Mouse (Mus musculus) midbrain, embryonic 14.5 days (tissue): ENCODE data around the gene 4933428G20Rik. TPM values are rescaled to one million over a fixed set of nuclear protein-coding genes. Genes with fewer than 3 reads are reported as not detected.

Experiments used
- ATAC-seq: fragments of 200-750 bp; cut with Nextera tagmentation; 2 replicates; pipeline ENCODE4 v1.8.0; 2017; ENCODE audit warnings: moderate number of reproducible peaks, moderate library complexity; ENCODE audit not compliant: low FRiP score, low TSS enrichment
- DNase-seq: peaks from one replicate; pipeline ENCODE4 v3.0.0-alpha.2; 2015
- H3K27ac ChIP-seq: fragments of 300-500 bp; sonication (generic); replicated peaks from 2 replicates; pipeline ENCODE4 v1.5.1; 2014; ENCODE audit warnings: mild to moderate bottlenecking, low read depth, low read length, moderate library complexity
- H3K27me3 ChIP-seq: fragments of 300-500 bp; sonication (generic); 2 replicates; pipeline ENCODE4 v1.6.1; 2014; ENCODE audit warnings: low read length, control low read depth, mixed read lengths; ENCODE audit not compliant: control insufficient read depth, insufficient read depth
- H3K36me3 ChIP-seq: fragments of 300-500 bp; sonication (generic); 2 replicates; pipeline ENCODE4 v1.6.1; 2014; ENCODE audit warnings: low read length, control low read depth; ENCODE audit not compliant: control insufficient read depth, insufficient read depth
- H3K4me1 ChIP-seq: fragments of 300-500 bp; sonication (generic); 2 replicates; pipeline ENCODE4 v1.6.1; 2014; ENCODE audit warnings: mild to moderate bottlenecking, antibody characterized with exemption, low read length, control low read depth; ENCODE audit not compliant: control insufficient read depth, insufficient read depth
- H3K4me2 ChIP-seq: fragments of 300-500 bp; sonication (generic); 2 replicates; pipeline ENCODE4 v1.6.1; 2014; ENCODE audit warnings: mild to moderate bottlenecking, low read length, moderate library complexity
- H3K4me3 ChIP-seq: fragments of 300-500 bp; sonication (generic); replicated peaks from 2 replicates; pipeline ENCODE4 v1.5.1; 2014; ENCODE audit warnings: low read depth, low read length
- H3K9ac ChIP-seq: fragments of 300-500 bp; sonication (generic); replicated peaks from 2 replicates; pipeline ENCODE4 v1.6.1; 2014; ENCODE audit warnings: mild to moderate bottlenecking, low read length, moderate library complexity
- H3K9me3 ChIP-seq: fragments of 300-500 bp; sonication (generic); 2 replicates; pipeline ENCODE4 v1.6.1; 2016; ENCODE audit warnings: low read length, control low read depth, mixed read lengths; ENCODE audit not compliant: control insufficient read depth
- WGBS: fragments of 180-500 bp; shearing (Covaris S2); extraction: QIAGEN DNeasy Blood & Tissue Kit; methylation state at CpG from one replicate; pipeline ENCODE4 v1.1.7; 2014; 5-methylcytosine and 5-hydroxymethylcytosine counted together
- polyA plus RNA-seq: library from polyadenylated mRNA; unstranded; fragments of >200 nt; fragmentation: Nextera tagmentation; extraction: Ambion mirVana; gene quantifications from 2 replicates; pipeline ENCODE4 v1.2.1, GENCODE M21; 2014

The 4933428G20Rik gene
- polyA plus RNA-seq, 1 experiment from 2014 or later = not detected

GRCm38 (mm10) chr11:97512511-97512910 is 12.4 kb upstream of the 4933428G20Rik start:
- 20% methylated on average over 6 of the region's 6 CpGs for WGBS
- Histone ChIP-seq H3K27ac (no peak overlapping the region), H3K27me3 (no peaks in the 10 kb centered on the region), H3K4me1 (peaks cover 7% of the 10 kb centered on the region; the same call in 1 of the 2 replicates), H3K9ac (no peak overlapping the region), H3K4me3 (no peak overlapping the region), H3K9me3 (no peaks in the 10 kb centered on the region), H3K36me3 (peaks cover 36% of the 10 kb centered on the region), H3K4me2 (no peak overlapping the region)
- DNase-seq = no peak
- ATAC-seq = no peak

DNA sequence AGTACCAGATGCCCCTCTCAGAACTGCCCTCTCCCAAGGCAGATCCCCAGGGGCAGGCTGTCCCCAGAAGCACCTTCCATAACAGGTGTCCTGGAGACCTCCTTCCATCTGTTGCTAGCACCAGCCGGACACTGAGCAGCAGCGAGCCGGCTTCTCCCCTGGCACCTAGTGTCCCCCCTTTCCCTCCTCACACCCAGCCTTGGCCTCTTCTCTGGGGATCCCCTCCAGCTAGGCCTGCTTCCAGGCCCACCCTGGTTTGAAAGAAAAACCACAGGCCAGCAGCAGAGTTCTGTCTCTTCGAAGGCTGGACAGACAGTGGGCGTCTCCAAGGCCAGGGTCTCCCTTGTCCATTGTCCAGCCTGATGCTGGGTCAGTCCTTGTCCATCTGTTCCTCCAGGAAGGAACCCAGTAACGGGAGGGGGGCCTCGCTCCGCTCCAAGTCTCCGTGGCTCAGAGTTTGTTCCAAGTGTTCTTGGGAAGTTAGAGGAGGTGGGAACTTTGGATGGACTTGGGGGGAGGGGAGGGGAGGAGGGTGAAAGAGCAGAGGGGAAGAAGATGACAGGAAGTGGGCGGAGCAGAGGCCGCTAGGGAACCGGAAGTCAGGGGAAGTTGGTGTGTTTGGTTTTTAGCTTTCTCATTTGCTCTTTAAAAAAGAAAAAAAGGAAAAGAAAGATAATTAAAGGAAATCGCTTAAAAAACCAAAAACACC is 11.7 kb upstream of the 4933428G20Rik start:
- ATAC-seq (0 out of 2 replicates have a peak, but pooled peaks have one; percentile 24), DNase-seq (no peak)
- Histone ChIP-seq H3K36me3 (peaks cover 30% of the 10 kb centered on the region), H3K4me1 (peaks cover 7% of the 10 kb centered on the region; the same call in 1 of the 2 replicates), H3K27ac (no peak overlapping the region), H3K9ac (no peak overlapping the region), H3K4me3 (no peak overlapping the region), H3K27me3 (no peaks in the 10 kb centered on the region), H3K9me3 (no peaks in the 10 kb centered on the region), H3K4me2 (no peak overlapping the region)
- WGBS = 41% methylated on average over 13 of the region's 13 CpGs

DNA sequence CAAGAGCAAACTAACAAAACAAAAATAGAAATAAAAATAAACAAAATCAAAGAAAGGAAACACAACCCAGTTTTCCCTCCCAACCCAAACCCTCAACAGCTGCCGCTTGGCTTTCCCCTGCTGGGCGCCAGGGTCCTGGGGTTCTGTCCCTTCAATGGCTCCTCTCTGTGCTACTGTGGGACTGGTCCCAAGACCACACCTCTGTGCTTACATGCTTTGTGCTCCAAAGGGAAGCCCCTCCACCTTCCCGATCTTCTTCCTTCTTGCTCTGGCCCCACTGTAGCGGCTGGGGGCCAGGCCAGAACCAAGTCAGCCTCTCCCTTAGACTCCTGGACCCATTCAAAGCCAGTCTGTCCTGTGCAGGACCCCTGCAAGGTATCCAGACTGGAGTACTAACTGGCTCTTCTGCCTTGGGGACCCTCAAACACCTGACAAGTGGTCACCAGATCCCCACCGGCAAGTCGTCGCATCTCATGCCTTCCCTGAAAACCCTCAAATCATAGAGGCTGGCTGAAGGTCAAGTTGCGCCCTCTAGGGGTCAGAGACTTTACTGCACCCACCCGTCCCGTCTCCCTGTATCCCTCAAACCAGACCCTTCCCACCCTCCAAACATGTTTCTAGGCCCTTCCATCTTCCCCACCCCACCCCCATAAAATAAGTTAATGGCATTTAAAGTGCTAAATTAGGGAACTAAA is 11.0 kb upstream of the 4933428G20Rik start:
- H3K4me3 ChIP-seq = no peak overlapping the region
- no peak overlapping the region for H3K4me2 ChIP-seq
- H3K27me3 ChIP-seq = no peaks in the 10 kb centered on the region
- H3K36me3 ChIP-seq = peaks cover 24% of the 10 kb centered on the region
- H3K27ac ChIP-seq = no peak overlapping the region
- no peak overlapping the region for H3K9ac ChIP-seq
- ATAC-seq (no peak), DNase-seq (peak; percentile 72)
- H3K4me1 ChIP-seq = peaks cover 7% of the 10 kb centered on the region; the same call in 1 of the 2 replicates
- no peaks in the 10 kb centered on the region for H3K9me3 ChIP-seq
- WGBS = 23% methylated on average over 10 of the region's 10 CpGs

GRCm38 (mm10) chr11:97509715-97510485 is 9.8 kb upstream of the 4933428G20Rik start:
- no peak overlapping the region for H3K9ac ChIP-seq
- peaks cover 12% of the 10 kb centered on the region for H3K36me3 ChIP-seq
- H3K4me1 ChIP-seq = peaks cover 7% of the 10 kb centered on the region; the same call in 1 of the 2 replicates
- no peaks in the 10 kb centered on the region for H3K9me3 ChIP-seq
- H3K4me2 ChIP-seq = no peak overlapping the region
- no peak for DNase-seq
- 58% methylated on average over 24 of the region's 24 CpGs for WGBS
- no peak overlapping the region for H3K4me3 ChIP-seq
- ATAC-seq = no peak
- no peaks in the 10 kb centered on the region for H3K27me3 ChIP-seq
- H3K27ac ChIP-seq = no peak overlapping the region

DNA sequence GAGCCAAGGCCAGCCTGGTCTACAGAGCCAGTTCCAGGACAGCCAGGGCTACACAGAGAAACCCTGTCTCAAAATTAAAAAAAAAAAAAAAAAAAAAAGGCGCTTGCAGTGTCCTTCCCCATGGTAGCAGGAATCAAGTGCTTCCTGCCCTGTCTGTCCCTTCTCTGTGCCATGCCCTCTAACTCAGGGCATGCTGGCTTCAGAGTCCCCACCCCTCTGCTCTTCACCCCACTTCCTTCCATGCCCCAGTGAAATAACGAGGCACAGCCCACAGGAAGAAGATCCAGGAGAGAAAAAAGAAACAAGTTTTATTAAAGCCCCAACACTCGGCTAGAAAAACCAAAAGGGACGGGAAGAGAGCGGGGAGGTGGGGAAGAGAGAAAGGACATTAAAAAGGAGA is 8.9 kb upstream of the 4933428G20Rik start:
- Histone ChIP-seq H3K27me3 (no peaks in the 10 kb centered on the region), H3K4me3 (no peak overlapping the region), H3K4me1 (peaks cover 7% of the 10 kb centered on the region; the same call in 1 of the 2 replicates), H3K4me2 (no peak overlapping the region), H3K36me3 (peaks cover 5% of the 10 kb centered on the region; the same call in 1 of the 2 replicates), H3K9me3 (no peaks in the 10 kb centered on the region), H3K27ac (no peak overlapping the region), H3K9ac (no peak overlapping the region)
- WGBS = 68% methylated on average over 5 of the region's 5 CpGs
- no peak for ATAC-seq
- DNase-seq = no peak

DNA sequence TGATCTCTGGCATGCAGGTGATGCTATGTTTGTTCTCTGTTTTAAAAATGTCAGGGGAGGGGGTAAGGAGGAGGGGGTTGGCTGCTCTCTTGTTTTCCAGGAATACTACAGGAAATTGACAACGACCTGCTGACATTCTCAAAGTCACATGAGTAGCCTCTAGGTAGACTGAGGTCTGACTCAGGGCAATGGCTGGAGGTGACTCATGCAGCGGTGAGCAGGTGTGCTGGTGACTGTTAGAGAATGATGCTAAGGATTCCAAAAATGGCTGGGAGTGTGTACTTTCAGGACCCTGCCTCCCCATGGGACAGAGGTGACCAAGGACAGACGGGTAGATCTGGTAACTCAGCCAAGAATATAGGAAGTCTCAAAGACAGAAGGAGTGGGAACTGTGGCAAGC is 8.1 kb upstream of the 4933428G20Rik start:
- no peak for DNase-seq
- peaks cover 7% of the 10 kb centered on the region; the same call in 1 of the 2 replicates for H3K4me1 ChIP-seq
- H3K36me3 ChIP-seq = peaks cover 3% of the 10 kb centered on the region; the same call in 1 of the 2 replicates
- H3K9me3 ChIP-seq = no peaks in the 10 kb centered on the region
- H3K4me3 ChIP-seq = no peak overlapping the region
- no peak for ATAC-seq
- no peaks in the 10 kb centered on the region for H3K27me3 ChIP-seq
- no peak overlapping the region for H3K4me2 ChIP-seq
- no peak overlapping the region; the same call in 1 of the 2 replicates for H3K9ac ChIP-seq
- H3K27ac ChIP-seq = no peak overlapping the region
- 78% methylated on average over 3 of the region's 3 CpGs for WGBS

DNA sequence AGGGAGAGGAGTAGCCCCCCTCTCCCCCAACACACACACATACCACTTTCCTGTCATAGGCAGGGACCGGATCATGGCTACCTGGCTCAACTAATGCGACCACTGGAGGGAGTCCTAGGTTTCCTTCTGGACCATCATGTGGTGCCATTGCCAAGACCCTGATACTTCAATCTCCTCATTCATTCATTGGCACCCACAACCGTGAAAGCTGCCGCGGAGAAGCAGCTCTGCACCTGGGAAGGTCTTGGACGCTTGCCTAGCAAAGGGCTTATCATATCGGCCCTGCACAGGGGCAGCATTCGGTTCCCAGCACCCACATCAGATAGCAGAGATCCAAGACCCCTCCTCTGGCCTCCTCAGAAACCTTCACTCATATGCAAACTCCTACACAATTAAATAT is 6.2 kb upstream of the 4933428G20Rik start:
- DNase-seq (no peak), ATAC-seq (no peak)
- WGBS = 65% methylated on average over 8 of the region's 8 CpGs
- no peak overlapping the region for H3K4me2 ChIP-seq
- peaks cover 10% of the 10 kb centered on the region for H3K27me3 ChIP-seq
- H3K36me3 ChIP-seq = peaks cover 4% of the 10 kb centered on the region; the same call in 1 of the 2 replicates
- H3K4me1 ChIP-seq = peaks cover 7% of the 10 kb centered on the region; the same call in 1 of the 2 replicates
- no peak overlapping the region for H3K4me3 ChIP-seq
- no peak overlapping the region for H3K27ac ChIP-seq
- no peaks in the 10 kb centered on the region for H3K9me3 ChIP-seq
- no peak overlapping the region for H3K9ac ChIP-seq

GRCm38 (mm10) chr11:97505784-97506183 is 5.6 kb upstream of the 4933428G20Rik start:
- H3K27me3 ChIP-seq = peaks cover 16% of the 10 kb centered on the region
- no peak overlapping the region for H3K4me3 ChIP-seq
- H3K4me2 ChIP-seq = no peak overlapping the region
- no peak overlapping the region for H3K9ac ChIP-seq
- H3K4me1 ChIP-seq = peaks cover 6% of the 10 kb centered on the region; the same call in 1 of the 2 replicates
- DNase-seq (no peak), ATAC-seq (no peak)
- no peak overlapping the region for H3K27ac ChIP-seq
- peaks cover 8% of the 10 kb centered on the region for H3K36me3 ChIP-seq
- H3K9me3 ChIP-seq = no peaks in the 10 kb centered on the region
- 82% methylated on average over 4 of the region's 4 CpGs for WGBS
